Mouse (Mus musculus) megakaryocyte-erythroid progenitor cell, adult 5-6 weeks (primary cell): Measurements from ENCODE around the gene Lpin1. TPM values are rescaled to one million over a fixed set of nuclear protein-coding genes. Genes with fewer than 3 reads are reported as not detected.
A peak's percentile ranks its signal among the peaks of the same experiment; 100 is the strongest.

ENCODE experiments used
- ATAC-seq: replicated peaks from 2 replicates; pipeline ENCODE4 v1.8.0; 2016; ENCODE audit warnings: mild to moderate bottlenecking, inconsistent platforms; ENCODE audit not compliant: severe bottlenecking, poor library complexity, low FRiP score, low TSS enrichment
- total RNA-seq, 2 experiments: library from RNA; stranded (forward) in 1 of 2; stranded (reverse) in 1 of 2; fragments of 200-1000, 215-1000 nt in 1 of 2; fragments of >200 nt in 1 of 2; fragmentation: Nextera tagmentation in 1 of 2; gene quantifications; 2 replicates each; pipeline ENCODE4 v1.2.3; 2014 to 2017

Gene Lpin1
- total RNA-seq, 2 experiments from 2014 or later: 29.3 to 47.6 TPM

GRCm38 (mm10) chr12:16630152-16630865 lies 19.5 kb upstream of the Lpin1 start:
- ATAC-seq: no peak

- ATAC-seq: no peak
Measured at GRCm38 (mm10) chr12:16620230-16620629, 9.5 kb upstream of the Lpin1 start.

GRCm38 (mm10) chr12:16619453-16619852 lies 8.7 kb upstream of the Lpin1 start:
- ATAC-seq: no peak

- no peak for ATAC-seq
Measured at GRCm38 (mm10) chr12:16618512-16619274, 7.9 kb upstream of the Lpin1 start.

GRCm38 (mm10) chr12:16615738-16616137 lies 5.0 kb upstream of the Lpin1 start:
- ATAC-seq: no peak

GRCm38 (mm10) chr12:16614556-16614955 lies 3.8 kb upstream of the Lpin1 start:
- ATAC-seq: no peak

- ATAC-seq: no peak
Measured at GRCm38 (mm10) chr12:16605624-16606023, 5.1 kb downstream of the Lpin1 start.

- ATAC-seq: no peak
Measured at GRCm38 (mm10) chr12:16602271-16602670, 8.5 kb downstream of the Lpin1 start.

- ATAC-seq: no peak
Measured at GRCm38 (mm10) chr12:16600374-16600773, 10.4 kb downstream of the Lpin1 start.

GRCm38 (mm10) chr12:16599359-16599758 lies 11.4 kb downstream of the Lpin1 start:
- no peak for ATAC-seq

GRCm38 (mm10) chr12:16593761-16594160 lies 17.0 kb downstream of the Lpin1 start:
- no peak for ATAC-seq

GRCm38 (mm10) chr12:16593014-16593413 lies 17.8 kb downstream of the Lpin1 start:
- ATAC-seq: no peak

GRCm38 (mm10) chr12:16592451-16592850 lies 18.3 kb downstream of the Lpin1 start:
- no peak for ATAC-seq

- ATAC-seq: peak; percentile 59
Measured at GRCm38 (mm10) chr12:16591453-16592200, 19.1 kb downstream of the Lpin1 start.

- ATAC-seq: no peak
Measured at GRCm38 (mm10) chr12:16589966-16590365, 20.8 kb downstream of the Lpin1 start.

- ATAC-seq: peak; percentile 77
Measured at GRCm38 (mm10) chr12:16589204-16589949, 21.4 kb downstream of the Lpin1 start.

GRCm38 (mm10) chr12:16588396-16589042 lies 22.2 kb downstream of the Lpin1 start:
- peak; percentile 47 for ATAC-seq

GRCm38 (mm10) chr12:16587767-16588166 lies 23.0 kb downstream of the Lpin1 start:
- no peak for ATAC-seq

GRCm38 (mm10) chr12:16587111-16587510 lies 23.7 kb downstream of the Lpin1 start:
- no peak for ATAC-seq
